Mouse (Mus musculus) CH12.LX (cell line): ENCODE data around the gene Angptl7. TPM values are rescaled to one million over a fixed set of nuclear protein-coding genes. Genes with fewer than 3 reads are reported as not detected.
A peak's percentile ranks its signal among the peaks of the same experiment; 100 is the strongest.

Source experiments
- DNase-seq: peaks from one replicate; pipeline ENCODE4 v3.0.0-alpha.2; 2013; ENCODE audit errors: extremely low read depth
- H3K27ac ChIP-seq: 2 replicates; pipeline ENCODE4 v1.5.1; 2012; ENCODE audit warnings: low read depth, mild to moderate bottlenecking, control low read depth, moderate library complexity; ENCODE audit not compliant: insufficient read depth
- H3K27me3 ChIP-seq: replicated peaks from 2 replicates; pipeline ENCODE3; 2012; ENCODE audit warnings: inconsistent platforms
- H3K36me3 ChIP-seq, 2 experiments: replicated peaks in 1 of 2; 2 replicates each; pipeline versions ENCODE3 to v1.6.1; 2012; ENCODE audit warnings: inconsistent platforms in 1 of 2, low read length in 1 of 2, mild to moderate bottlenecking in 1 of 2, mixed read lengths in 1 of 2, moderate library complexity in 1 of 2; ENCODE audit not compliant: control insufficient read depth in 1 of 2, insufficient read depth in 1 of 2
- H3K4me1 ChIP-seq, 2 experiments: 2 replicates each; pipeline ENCODE4 v1.6.1; 2012; ENCODE audit warnings: inconsistent platforms in 1 of 2, moderate library complexity in 1 of 2; ENCODE audit not compliant: insufficient read depth in 2 of 2, control insufficient read depth in 1 of 2
- H3K4me2 ChIP-seq: 2 replicates; pipeline ENCODE4 v1.6.1; 2012; ENCODE audit warnings: low read depth, mild to moderate bottlenecking, control low read depth; ENCODE audit not compliant: poor library complexity, insufficient read depth, severe bottlenecking
- H3K4me3 ChIP-seq, 3 experiments: fragments of 150-350 bp in 1 of 3; sonication (generic) in 1 of 3; replicated peaks in 1 of 3; 2 replicates each; pipeline versions ENCODE3 to v1.5.1; 2011 to 2012; ENCODE audit warnings: low read depth in 2 of 3, low read length in 2 of 3, mild to moderate bottlenecking in 2 of 3, moderate library complexity in 2 of 3, control low read depth in 1 of 3, improper control_type of control experiment in 1 of 3, inconsistent platforms in 1 of 3, mixed read lengths in 1 of 3; ENCODE audit not compliant: poor library complexity in 1 of 3
- H3K79me2 ChIP-seq: replicated peaks from 2 replicates; pipeline ENCODE4 v1.6.1; 2012; ENCODE audit warnings: mild to moderate bottlenecking, moderate library complexity; ENCODE audit not compliant: control insufficient read depth, poor library complexity, insufficient read depth, severe bottlenecking; ENCODE audit errors: extremely low read depth
- H3K9ac ChIP-seq: 2 replicates; pipeline ENCODE4 v1.6.1; 2012; ENCODE audit warnings: low read depth, mild to moderate bottlenecking, control low read depth, moderate library complexity; ENCODE audit not compliant: insufficient read depth
- H3K9me3 ChIP-seq: replicated peaks from 2 replicates; pipeline ENCODE3; 2012; ENCODE audit warnings: low read length, inconsistent platforms, mixed read lengths
- CHD1 ChIP-seq: IDR thresholded peaks from 2 replicates; pipeline ENCODE4 v1.6.1; 2012; ENCODE audit warnings: low read depth, low read length, improper control_type of control experiment, inconsistent platforms
- CTCF ChIP-seq, 2 experiments: IDR thresholded peaks in 1 of 2; conservative IDR thresholded peaks in 1 of 2; 2 replicates each; pipeline ENCODE4 v1.5.1; 2011 to 2012; ENCODE audit warnings: low read depth in 2 of 2, low read length in 2 of 2, improper control_type of control experiment in 1 of 2, inconsistent platforms in 1 of 2, mild to moderate bottlenecking in 1 of 2, moderate library complexity in 1 of 2
- ELF1 ChIP-seq: IDR thresholded peaks from 2 replicates; pipeline ENCODE4 v1.6.1; 2014; ENCODE audit warnings: low read depth, mild to moderate bottlenecking, inconsistent platforms, low read length, improper control_type of control experiment
- GABPA ChIP-seq: IDR thresholded peaks from 2 replicates; pipeline ENCODE4 v1.6.1; 2012; ENCODE audit warnings: low read depth, low read length, improper control_type of control experiment, inconsistent platforms; ENCODE audit not compliant: insufficient replicate concordance
- JUN ChIP-seq: IDR thresholded peaks from 2 replicates; pipeline ENCODE4 v1.6.1; 2011; ENCODE audit warnings: low read depth, mild to moderate bottlenecking, low read length, improper control_type of control experiment, moderate library complexity; ENCODE audit not compliant: insufficient read depth
- MEF2A ChIP-seq: IDR thresholded peaks from 2 replicates; pipeline ENCODE4 v1.6.1; 2014; ENCODE audit warnings: low read depth, mild to moderate bottlenecking, inconsistent platforms, low read length, improper control_type of control experiment, borderline replicate concordance
- MYC ChIP-seq: IDR thresholded peaks from 2 replicates; pipeline ENCODE4 v1.6.1; 2011; ENCODE audit warnings: low read depth, mild to moderate bottlenecking, improper control_type of control experiment, low read length
- NRF1 ChIP-seq: IDR thresholded peaks from 2 replicates; pipeline ENCODE4 v1.6.1; 2014; ENCODE audit warnings: low read depth, mild to moderate bottlenecking, inconsistent platforms, low read length, improper control_type of control experiment, moderate library complexity
- POLR2A ChIP-seq: IDR thresholded peaks from 2 replicates; pipeline ENCODE4 v1.6.1; 2011; ENCODE audit warnings: low read depth, mild to moderate bottlenecking, improper control_type of control experiment, low read length
- POLR2AphosphoS2 ChIP-seq: IDR thresholded peaks from 2 replicates; pipeline ENCODE4 v1.6.1; 2011; ENCODE audit warnings: low read depth, low read length, improper control_type of control experiment
- RAD21 ChIP-seq: IDR thresholded peaks from 2 replicates; pipeline ENCODE4 v1.6.1; 2011; ENCODE audit warnings: low read depth, mild to moderate bottlenecking, low read length, improper control_type of control experiment, moderate library complexity
- SMC3 ChIP-seq: IDR thresholded peaks from 2 replicates; pipeline ENCODE4 v1.6.1; 2011; ENCODE audit warnings: low read depth, low read length, improper control_type of control experiment
- TBP ChIP-seq: conservative IDR thresholded peaks from 2 replicates; pipeline ENCODE4 v1.6.1; 2011; ENCODE audit warnings: low read depth, low read length, improper control_type of control experiment
- UBTF ChIP-seq: IDR thresholded peaks from 2 replicates; pipeline ENCODE4 v1.6.1; 2012; ENCODE audit warnings: low read depth, mild to moderate bottlenecking, inconsistent platforms, low read length, improper control_type of control experiment, moderate library complexity
- USF2 ChIP-seq: conservative IDR thresholded peaks from 2 replicates; pipeline ENCODE4 v1.6.1; 2011; ENCODE audit warnings: low read depth, low read length, improper control_type of control experiment
- ZC3H11A ChIP-seq: IDR thresholded peaks from 2 replicates; pipeline ENCODE4 v1.6.1; 2012; ENCODE audit warnings: low read depth, mild to moderate bottlenecking, inconsistent platforms, low read length, improper control_type of control experiment
- ZNF384 ChIP-seq: IDR thresholded peaks from 2 replicates; pipeline ENCODE4 v1.6.1; 2012; ENCODE audit warnings: low read depth, low read length, improper control_type of control experiment, inconsistent platforms
- dilution Hi-C: fragments of 300-500 bp; cut with MboI; formaldehyde crosslinking; loops from 2 replicates; pipeline ENCODE4 v1.14.3; 2020; ENCODE audit warnings: low sequenced_read_pairs; ENCODE audit not compliant: extremely low pct_unique_long_range_greater_than_20kb, extremely low pct_ligation_motif_present
- in situ Hi-C: fragments of 300-500 bp; cut with MboI; formaldehyde crosslinking; loops from 3 replicates; pipeline ENCODE4 v1.14.3; 2019; ENCODE audit warnings: low sequenced_read_pairs, low pct_ligation_motif_present, low pct_unique_long_range_greater_than_20kb, mixed read lengths
- polyA plus RNA-seq: library from polyadenylated mRNA; unstranded; fragments of >175 nt; gene quantifications from 2 replicates; pipeline ENCODE4 v1.2.1, GENCODE M21; 2012; ENCODE audit warnings: low read depth; ENCODE audit not compliant: insufficient read length
- total RNA-seq, 2 experiments: library from RNA; depleted of rRNA; stranded (reverse); fragments of 300-350 nt in 1 of 2; fragments of >200 nt in 1 of 2; gene quantifications; 2 replicates each; pipeline ENCODE4 v1.2.3; 2012 to 2014

The Angptl7 gene
- total and polyA plus RNA-seq, 3 experiments: 0.14 TPM; not detected in 2

GRCm38 (mm10) chr4:148515313-148515712 is 15.1 kb upstream of the Angptl7 start:
- peak; percentile 11 for DNase-seq
- H3K27me3 ChIP-seq: no peaks in the 10 kb centered on the region
- H3K4me1 ChIP-seq: no peaks in the 10 kb centered on the region
- H3K4me3 ChIP-seq: no peak overlapping the region
- H3K36me3 ChIP-seq: peaks cover 56 to 90% of the 10 kb centered on the region in 2 experiments
- H3K9ac ChIP-seq: no peak overlapping the region
- dilution Hi-C loops: no loop called here
- no peak overlapping the region for H3K4me2 ChIP-seq
- TF ChIP-seq NRF1: no peak
- TF ChIP-seq CTCF (conservative IDR thresholded peaks at IDR 0.05 in 1 of 2, IDR thresholded peaks at IDR 0.05 in 1 of 2; ENCODE audit: low read depth in 2 of 2, low read length in 2 of 2): peak in 1 of 2 experiments; percentile 49; a peak in 2 of 4 replicates
- TF ChIP-seq RAD21: peak; percentile 33
- H3K27ac ChIP-seq: no peak overlapping the region
- in situ Hi-C loops: no loop called here
- H3K79me2 ChIP-seq: no peaks in the 10 kb centered on the region
- no peaks in the 10 kb centered on the region for H3K9me3 ChIP-seq

GRCm38 (mm10) chr4:148513021-148513559 is 12.8 kb upstream of the Angptl7 start:
- no peak overlapping the region for H3K27ac ChIP-seq
- in situ Hi-C loops: no loop called here
- TF ChIP-seq POLR2A: no peak
- no peak for TF ChIP-seq TBP
- TF ChIP-seq POLR2AphosphoS2: no peak
- TF ChIP-seq MYC: no peak
- TF ChIP-seq GABPA: no peak
- no peak for TF ChIP-seq CTCF (conservative IDR thresholded peaks at IDR 0.05 in 1 of 2, IDR thresholded peaks at IDR 0.05 in 1 of 2; ENCODE audit: low read depth in 2 of 2, low read length in 2 of 2)
- no peak for TF ChIP-seq SMC3
- no peak for TF ChIP-seq RAD21
- TF ChIP-seq CHD1: no peak
- no peak for TF ChIP-seq USF2
- TF ChIP-seq UBTF: no peak
- no peak for TF ChIP-seq JUN
- TF ChIP-seq ZC3H11A: no peak
- no peak for TF ChIP-seq ZNF384
- TF ChIP-seq ELF1: no peak
- TF ChIP-seq MEF2A: no peak
- H3K9me3 ChIP-seq: peaks cover 9% of the 10 kb centered on the region
- H3K4me3 ChIP-seq: no peak overlapping the region
- H3K27me3 ChIP-seq: no peaks in the 10 kb centered on the region
- H3K36me3 ChIP-seq: peaks cover 49 to 87% of the 10 kb centered on the region in 2 experiments
- H3K9ac ChIP-seq: no peak overlapping the region
- DNase-seq: no peak
- H3K4me1 ChIP-seq: peaks cover 5 to 11% of the 10 kb centered on the region in 2 experiments
- H3K79me2 ChIP-seq: no peaks in the 10 kb centered on the region
- dilution Hi-C loops: no loop called here
- no peak overlapping the region for H3K4me2 ChIP-seq
